Mouse (Mus musculus): ENCODE measurements at regions not wholly inside any gene's neighbourhood (a gene's known extent, or its start where the extent isn't known, plus 50 kb on each side); places are given as distances from the start of the nearest gene placed in this dataset.

- TF ChIP-seq CTCF (IDR thresholded peaks at IDR 0.05; ENCODE audit: low read depth): no peak
- no peak for TF ChIP-seq EP300 (IDR thresholded peaks at IDR 0.05; ENCODE audit: low read depth)
Measured at GRCm38 (mm10) chr14:58907359-58907758, 235.3 kb downstream of the 1700129C05Rik start.

Data from heart, postnatal 0 days (tissue).